Mouse (Mus musculus): ENCODE data around the gene Numb.

GRCm38 (mm10) chr12:83892926-83893325 lies 28.8 kb downstream of the Numb start:
- TF ChIP-seq POLR2A (IDR thresholded peaks at IDR 0.05; ENCODE audit: extremely low read depth, insufficient read depth, low read length) (no peak), CTCF (IDR thresholded peaks at IDR 0.05; ENCODE audit: extremely low read depth, insufficient read depth, low read length) (no peak)

Measured in cortical plate, adult 2 months (tissue).